7 mouse cellular contexts compared by ENCODE assay signal in genomic region chr5:5481662-5482061, GRCm38 (mm10). TPM values are rescaled to one million over a fixed set of nuclear protein-coding genes. Genes with fewer than 3 reads are reported as not detected.
DNase-seq lines count a peak whose midpoint lies in the region; ATAC-seq and TF ChIP-seq lines count a peak whose summit lies in the region.

No protein-coding gene starts in this region.

- peak; percentile 66 for ATAC-seq in Patski

- POLR2A ChIA-PET in Patski (lab: Charles Lee): no interaction called here

- peak; percentile 75 for TF ChIP-seq CTCF in Patski (IDR thresholded peaks at IDR 0.05)

- no peaks in the 10 kb centered on the region for H3K27me3 ChIP-seq in Patski

- CTCF ChIA-PET in Patski (lab: Charles Lee): interaction anchor here (2.2 kb wide), 1 partner anchor 519 kb away, joined by 14 read pairs; no protein-coding TSS in a partner anchor

- in situ Hi-C loops in Patski (cut with MboI; ENCODE audit: low pct_unique_long_range_greater_than_20kb): loop anchor here (5.0 to 25.0 kb wide), 4 partner anchors 99 to 1856 kb away; partner anchors contain the start of gene Zfp804b

- peak; percentile 33 for DNase-seq in kidney, adult 9 months
- no peak for DNase-seq in kidney, adult 11 months
- DNase-seq in B cell, adult 2 months: peak; percentile 16 to 27
- DNase-seq in Patski (ENCODE audit: low read depth, low spot score): no peak
- DNase-seq in hindlimb bud, embryonic 11.5 days (ENCODE audit: extremely low spot score, low read depth, low spot score): peak; percentile 42
- DNase-seq in ovary, adult 18-20 months (ENCODE audit: low spot score): no peak
- DNase-seq in thymus, postnatal 4 days: no peak

RNA-seq across cellular contexts. Expression of gene 1700015F17Rik, which starts 2.7 kb away (rescaled TPM):
- not detected for polyA plus RNA-seq in Patski (2021)

RNA-seq across cellular contexts. Expression of gene Cldn12, which starts 33.1 kb away (rescaled TPM):
- polyA plus RNA-seq in Patski (2021): 60.9 TPM

Comparison
In these comparisons a context has a peak if more than half of its experiments do, and no peak if none do; other contexts are left out.
1. DNase-seq: peak in kidney, adult 9 months (single experiment), B cell, adult 2 months (2 of 2) and hindlimb bud, embryonic 11.5 days (single experiment); none in kidney, adult 11 months (single experiment), Patski (single experiment), ovary, adult 18-20 months (single experiment) and thymus, postnatal 4 days (single experiment).